Mouse (Mus musculus) intestine, postnatal 0 days (tissue): ENCODE data around the gene Mcrip2. TPM values are rescaled to one million over a fixed set of nuclear protein-coding genes. Genes with fewer than 3 reads are reported as not detected.

Source experiments
- ATAC-seq: fragments of 200-750 bp; cut with Nextera tagmentation; 2 replicates; pipeline ENCODE4 v1.8.0; 2017; ENCODE audit warnings: mild to moderate bottlenecking, moderate TSS enrichment, moderate library complexity
- H3K27ac ChIP-seq: fragments of 300-500 bp; sonication (generic); 2 replicates; pipeline ENCODE4 v1.5.1; 2014; ENCODE audit warnings: mild to moderate bottlenecking, low read depth, low read length, moderate library complexity
- H3K27me3 ChIP-seq: fragments of 300-500 bp; sonication (generic); replicated peaks from 2 replicates; pipeline ENCODE4 v1.6.1; 2014; ENCODE audit warnings: low read length, mixed read lengths; ENCODE audit not compliant: control insufficient read depth, insufficient read depth
- H3K36me3 ChIP-seq: fragments of 300-500 bp; sonication (generic); 2 replicates; pipeline ENCODE4 v1.6.1; 2014; ENCODE audit warnings: mild to moderate bottlenecking, moderate library complexity; ENCODE audit not compliant: control insufficient read depth, insufficient read depth
- H3K4me1 ChIP-seq: fragments of 300-500 bp; sonication (generic); replicated peaks from 2 replicates; pipeline ENCODE4 v1.6.1; 2014; ENCODE audit warnings: antibody characterized with exemption, low read length, mixed read lengths; ENCODE audit not compliant: control insufficient read depth, insufficient read depth
- H3K4me2 ChIP-seq: fragments of 300-500 bp; sonication (generic); replicated peaks from 2 replicates; pipeline ENCODE4 v1.6.1; 2014; ENCODE audit warnings: low read depth, mild to moderate bottlenecking, moderate library complexity
- H3K4me3 ChIP-seq: fragments of 300-500 bp; sonication (generic); 2 replicates; pipeline ENCODE4 v1.5.1; 2014; ENCODE audit warnings: low read depth, low read length
- H3K9ac ChIP-seq: fragments of 300-500 bp; sonication (generic); 2 replicates; pipeline ENCODE4 v1.6.1; 2014; ENCODE audit warnings: mild to moderate bottlenecking, low read depth, low read length
- H3K9me3 ChIP-seq: fragments of 300-500 bp; sonication (generic); 2 replicates; pipeline ENCODE4 v1.6.1; 2016; ENCODE audit warnings: mixed run types; ENCODE audit not compliant: control insufficient read depth
- CTCF ChIP-seq: sonication (generic); IDR thresholded peaks from 2 replicates; pipeline ENCODE4 v1.5.1; 2016; ENCODE audit warnings: low read depth, mild to moderate bottlenecking, control low read depth, antibody characterized with exemption, moderate library complexity
- WGBS: fragments of 180-500 bp; shearing (Covaris S2); extraction: QIAGEN DNeasy Blood & Tissue Kit; methylation state at CpG from one replicate; pipeline ENCODE4 v1.1.7; 2014; 5-methylcytosine and 5-hydroxymethylcytosine counted together
- polyA plus RNA-seq: library from polyadenylated mRNA; unstranded; fragments of >200 nt; fragmentation: Nextera tagmentation; extraction: Ambion mirVana; gene quantifications from 2 replicates; pipeline ENCODE4 v1.2.1, GENCODE M21; 2015

The Mcrip2 gene
- polyA plus RNA-seq, 1 experiment from 2014 or later, result 51.0 TPM

- no peak for ATAC-seq
- TF ChIP-seq CTCF, result no peak
- peak overlapping the region; percentile 93 for H3K4me2 ChIP-seq
- H3K27ac ChIP-seq, result no peak overlapping the region
- WGBS, result 90% methylated on average over 16 of the region's 16 CpGs
- peaks cover 40% of the 10 kb centered on the region for H3K36me3 ChIP-seq
- no peak overlapping the region for H3K4me3 ChIP-seq
- no peaks in the 10 kb centered on the region for H3K27me3 ChIP-seq
- peak overlapping the region; percentile 22; the same call in 1 of the 2 replicates for H3K9ac ChIP-seq
- peaks cover 11% of the 10 kb centered on the region; the same call in 1 of the 2 replicates for H3K4me1 ChIP-seq
- no peaks in the 10 kb centered on the region for H3K9me3 ChIP-seq
Observed at GRCm38 (mm10) chr17:25835816-25836215, 32.7 kb downstream of the Mcrip2 start.

GRCm38 (mm10) chr17:25835301-25835700 is 33.3 kb downstream of the Mcrip2 start:
- H3K36me3 ChIP-seq, result peaks cover 41% of the 10 kb centered on the region
- ATAC-seq, result no peak
- no peak for TF ChIP-seq CTCF
- no peaks in the 10 kb centered on the region for H3K27me3 ChIP-seq
- no peak overlapping the region for H3K27ac ChIP-seq
- H3K9ac ChIP-seq, result no peak overlapping the region
- peaks cover 11% of the 10 kb centered on the region; the same call in 1 of the 2 replicates for H3K4me1 ChIP-seq
- no peak overlapping the region for H3K4me3 ChIP-seq
- 89% methylated on average over 7 of the region's 7 CpGs for WGBS
- peak overlapping the region; percentile 93 for H3K4me2 ChIP-seq
- no peaks in the 10 kb centered on the region for H3K9me3 ChIP-seq

GRCm38 (mm10) chr17:25834595-25835222 is 33.9 kb downstream of the Mcrip2 start:
- H3K27ac ChIP-seq, result peak overlapping the region; percentile 98; the same call in 1 of the 2 replicates

GRCm38 (mm10) chr17:25833961-25834594 is 34.5 kb downstream of the Mcrip2 start:
- peaks cover 11% of the 10 kb centered on the region; the same call in 1 of the 2 replicates for H3K4me1 ChIP-seq
- ATAC-seq, result no peak
- WGBS, result 18% methylated on average over 6 of the region's 6 CpGs

More at GRCm38 (mm10) chr17:25834595-25835222, 33.9 kb downstream of the Mcrip2 start:
- Histone ChIP-seq H3K4me3 (peak overlapping the region; percentile 76), H3K9ac (peak overlapping the region; percentile 78; the same call in 1 of the 2 replicates), H3K9me3 (no peaks in the 10 kb centered on the region), H3K36me3 (peaks cover 38% of the 10 kb centered on the region), H3K27me3 (no peaks in the 10 kb centered on the region), H3K4me1 (peaks cover 11% of the 10 kb centered on the region; the same call in 1 of the 2 replicates), H3K4me2 (peak overlapping the region; percentile 93)
- no peak for TF ChIP-seq CTCF
- no peak for ATAC-seq
- WGBS, result 62% methylated on average over 12 of the region's 12 CpGs

GRCm38 (mm10) chr17:25833291-25833663 is 35.3 kb downstream of the Mcrip2 start, which contains the start of gene Stub1:
Stub1 (minus strand) TSS chr17:25833404.
- Histone ChIP-seq H3K27me3 (no peaks in the 10 kb centered on the region), H3K4me2 (peak within 1 kb of the TSS; percentile 93), H3K27ac (peak within 1 kb of the TSS; percentile 98), H3K9me3 (no peaks in the 10 kb centered on the region), H3K9ac (peak within 1 kb of the TSS; percentile 78), H3K36me3 (peaks cover 32% of the 10 kb centered on the region), H3K4me3 (peak within 1 kb of the TSS; percentile 76), H3K4me1 (peaks cover 11% of the 10 kb centered on the region; the same call in 1 of the 2 replicates)
- under 1% methylated on average over 24 of the region's 24 CpGs for WGBS
- TF ChIP-seq CTCF, result 0 out of 2 replicates have a peak, but pooled peaks have one; percentile 7
- peak; percentile 78 for ATAC-seq

More at GRCm38 (mm10) chr17:25833961-25834594, 34.5 kb downstream of the Mcrip2 start:
- H3K36me3 ChIP-seq, result peaks cover 32% of the 10 kb centered on the region
- H3K9me3 ChIP-seq, result no peaks in the 10 kb centered on the region
- peak overlapping the region; percentile 76 for H3K4me3 ChIP-seq
- peak overlapping the region; percentile 98 for H3K27ac ChIP-seq
- no peak for TF ChIP-seq CTCF
- peak overlapping the region; percentile 78 for H3K9ac ChIP-seq
- peak overlapping the region; percentile 93 for H3K4me2 ChIP-seq
- H3K27me3 ChIP-seq, result no peaks in the 10 kb centered on the region

- peak; percentile 87 for ATAC-seq
- H3K27ac ChIP-seq, result peak overlapping the region; percentile 98
- H3K9ac ChIP-seq, result peak overlapping the region; percentile 78
- H3K9me3 ChIP-seq, result no peaks in the 10 kb centered on the region
- no peaks in the 10 kb centered on the region for H3K27me3 ChIP-seq
- H3K4me3 ChIP-seq, result peak overlapping the region; percentile 76
- peaks cover 28% of the 10 kb centered on the region for H3K36me3 ChIP-seq
- H3K4me1 ChIP-seq, result peaks cover 11% of the 10 kb centered on the region; the same call in 1 of the 2 replicates
- under 1% methylated on average over 72 of the region's 77 CpGs for WGBS
- TF ChIP-seq CTCF, result 0 out of 2 replicates have a peak, but pooled peaks have one; percentile 14
- H3K4me2 ChIP-seq, result peak overlapping the region; percentile 93
Observed at GRCm38 (mm10) chr17:25832436-25833290, 35.9 kb downstream of the Mcrip2 start.
